12 mouse cellular contexts compared by ENCODE assay signal in genomic region chr9:110002413-110002812, GRCm38 (mm10).
"Had no signal": no experiment of that assay in that cellular context is flagged by ENCODE, and none has a peak within 500 bp of the region (broad histone marks: within the 10 kb centered on the region; RNA-seq: fewer than 3 reads in every experiment).

No protein-coding gene starts in this region.

- H3K9me3 ChIP-seq: limb, embryonic 10.5 days; liver, embryonic 15.5 days; midbrain, embryonic 13.5 days; stomach, embryonic 15.5 days had no signal

- H3K36me3 ChIP-seq: limb, embryonic 10.5 days; liver, embryonic 15.5 days had no signal

- H3K4me2 ChIP-seq: liver, embryonic 11.5 days; liver, embryonic 15.5 days; midbrain, embryonic 13.5 days; stomach, embryonic 15.5 days had no signal

- H3K4me3 ChIP-seq: limb, embryonic 10.5 days; liver, embryonic 15.5 days; midbrain, embryonic 13.5 days; stomach, embryonic 15.5 days had no signal

- DNase-seq: kidney, postnatal 14 days; layer of hippocampus, adult 9-11 months; layer of hippocampus, postnatal 36 days; lung, adult 2 months; right cerebral cortex, postnatal 14 days; thymus, postnatal 36 days had no signal

- H3K9ac ChIP-seq: liver, embryonic 15.5 days; midbrain, embryonic 13.5 days; stomach, embryonic 15.5 days had no signal

- H3K4me1 ChIP-seq: liver, embryonic 15.5 days; midbrain, embryonic 13.5 days; stomach, embryonic 15.5 days had no signal

- H3K27ac ChIP-seq: limb, embryonic 10.5 days; liver, embryonic 15.5 days; midbrain, embryonic 13.5 days; stomach, embryonic 15.5 days had no signal

- H3K27me3 ChIP-seq: liver, embryonic 15.5 days; midbrain, embryonic 13.5 days; stomach, embryonic 15.5 days had no signal

- ATAC-seq: lung, postnatal 0 days; midbrain, embryonic 13.5 days had no signal
